Mouse (Mus musculus) liver, embryonic 12.5 days (tissue): ENCODE data around the gene Nab1. TPM values are rescaled to one million over a fixed set of nuclear protein-coding genes. Genes with fewer than 3 reads are reported as not detected.
"Not testable (repeated sequence)": the region's sequence is repeated elsewhere in the genome, so short reads cannot be mapped to it uniquely, and the experiment has no call there.

Experiments used
- ATAC-seq: fragments of 200-750 bp; cut with Nextera tagmentation; 2 replicates; pipeline ENCODE4 v1.8.0; 2017; ENCODE audit warnings: moderate number of reproducible peaks, mild to moderate bottlenecking, moderate library complexity
- H3K27ac ChIP-seq: fragments of 300-500 bp; sonication (generic); 2 replicates; pipeline ENCODE4 v1.5.1; 2016; ENCODE audit warnings: mild to moderate bottlenecking
- H3K27me3 ChIP-seq: fragments of 300-500 bp; sonication (generic); replicated peaks from 2 replicates; pipeline ENCODE4 v1.6.1; 2016; ENCODE audit warnings: mild to moderate bottlenecking, moderate library complexity
- H3K36me3 ChIP-seq: fragments of 300-500 bp; sonication (generic); 2 replicates; pipeline ENCODE4 v1.6.1; 2016; ENCODE audit warnings: mild to moderate bottlenecking, moderate library complexity
- H3K4me1 ChIP-seq: fragments of 300-500 bp; sonication (generic); 2 replicates; pipeline ENCODE4 v1.6.1; 2016
- H3K4me2 ChIP-seq: fragments of 300-500 bp; sonication (generic); 2 replicates; pipeline ENCODE4 v1.6.1; 2016; ENCODE audit warnings: mild to moderate bottlenecking, moderate library complexity
- H3K4me3 ChIP-seq: fragments of 300-500 bp; sonication (generic); 2 replicates; pipeline ENCODE4 v1.5.1; 2016; ENCODE audit warnings: mild to moderate bottlenecking, moderate library complexity
- H3K9ac ChIP-seq: fragments of 300-500 bp; sonication (generic); 2 replicates; pipeline ENCODE4 v1.6.1; 2016; ENCODE audit warnings: mild to moderate bottlenecking, moderate library complexity
- H3K9me3 ChIP-seq: fragments of 300-500 bp; sonication (generic); replicated peaks from 2 replicates; pipeline ENCODE4 v1.6.1; 2016; ENCODE audit warnings: mild to moderate bottlenecking, moderate library complexity
- WGBS: fragments of 180-500 bp; shearing (Covaris S2); methylation state at CpG from one replicate; pipeline ENCODE4 v1.1.7; 2016; ENCODE audit not compliant: insufficient replicate concordance; 5-methylcytosine and 5-hydroxymethylcytosine counted together
- polyA plus RNA-seq: library from polyadenylated mRNA; unstranded; fragments of >200 nt; fragmentation: Nextera tagmentation; extraction: Ambion mirVana; gene quantifications from 2 replicates; pipeline ENCODE4 v1.2.1, GENCODE M21; 2016

Gene Nab1
- 17.4 and 18.0 TPM in 2 replicates for polyA plus RNA-seq

GRCm38 (mm10) chr1:52500314-52500981 lies at the start of gene Nab1:
TSS of gene Nab1 (minus strand) at chr1:52500679.
- peak within 1 kb of the TSS; percentile 92 for H3K4me2 ChIP-seq
- ATAC-seq, result peak; percentile 90
- peak within 1 kb of the TSS; percentile 82 for H3K9ac ChIP-seq
- no peaks in the 10 kb centered on the region for H3K27me3 ChIP-seq
- peaks cover 36% of the 10 kb centered on the region for H3K4me1 ChIP-seq
- no peaks in the 10 kb centered on the region for H3K36me3 ChIP-seq
- under 1% methylated on average over 52 of the region's 80 CpGs for WGBS
- peak within 1 kb of the TSS; percentile 82 for H3K27ac ChIP-seq
- H3K9me3 ChIP-seq, result no peaks in the 10 kb centered on the region
- H3K4me3 ChIP-seq, result peak within 1 kb of the TSS; percentile 85

GRCm38 (mm10) chr1:52547451-52547850 lies 47.0 kb upstream of the Nab1 start:
- Histone ChIP-seq H3K36me3 (no peaks in the 10 kb centered on the region), H3K9me3 (no peaks in the 10 kb centered on the region), H3K4me3 (no peak overlapping the region), H3K4me1 (no peaks in the 10 kb centered on the region), H3K9ac (no peak overlapping the region), H3K4me2 (no peak overlapping the region), H3K27ac (no peak overlapping the region), H3K27me3 (no peaks in the 10 kb centered on the region)
- WGBS, result 60% methylated on average over 5 of the region's 5 CpGs
- no peak for ATAC-seq

- 61% methylated on average over 3 of the region's 3 CpGs for WGBS
- H3K4me1 ChIP-seq, result no peaks in the 10 kb centered on the region
- H3K4me3 ChIP-seq, result no peak overlapping the region
- no peak overlapping the region for H3K9ac ChIP-seq
- ATAC-seq, result no peak
- H3K4me2 ChIP-seq, result no peak overlapping the region
- H3K36me3 ChIP-seq, result no peaks in the 10 kb centered on the region
- no peaks in the 10 kb centered on the region for H3K9me3 ChIP-seq
- H3K27ac ChIP-seq, result no peak overlapping the region
- H3K27me3 ChIP-seq, result no peaks in the 10 kb centered on the region
Observed at GRCm38 (mm10) chr1:52546796-52547195, 46.3 kb upstream of the Nab1 start.

GRCm38 (mm10) chr1:52540124-52540523 lies 39.6 kb upstream of the Nab1 start:
- H3K9me3 ChIP-seq, H3K9ac ChIP-seq, H3K27ac ChIP-seq, ATAC-seq, H3K27me3 ChIP-seq, H3K4me3 ChIP-seq, H3K4me2 ChIP-seq, H3K4me1 ChIP-seq, H3K36me3 ChIP-seq: not testable (repeated sequence)
- WGBS, result 68% methylated on average over 3 of the region's 3 CpGs

- H3K4me3 ChIP-seq, result no peak overlapping the region
- H3K4me1 ChIP-seq, result no peaks in the 10 kb centered on the region
- no peak overlapping the region for H3K4me2 ChIP-seq
- no peak overlapping the region for H3K27ac ChIP-seq
- ATAC-seq, result no peak
- no peaks in the 10 kb centered on the region for H3K27me3 ChIP-seq
- H3K9me3 ChIP-seq, result no peaks in the 10 kb centered on the region
- no peaks in the 10 kb centered on the region for H3K36me3 ChIP-seq
- no peak overlapping the region for H3K9ac ChIP-seq
Observed at GRCm38 (mm10) chr1:52529933-52530332, 29.5 kb upstream of the Nab1 start.

GRCm38 (mm10) chr1:52527656-52528055 lies 27.2 kb upstream of the Nab1 start:
- no peaks in the 10 kb centered on the region for H3K4me1 ChIP-seq

GRCm38 (mm10) chr1:52527252-52527651 lies 26.8 kb upstream of the Nab1 start:
- 63% methylated on average over 2 of the region's 2 CpGs for WGBS
- Histone ChIP-seq H3K27ac (no peak overlapping the region), H3K4me2 (no peak overlapping the region), H3K4me3 (no peak overlapping the region), H3K36me3 (no peaks in the 10 kb centered on the region), H3K27me3 (no peaks in the 10 kb centered on the region), H3K4me1 (no peaks in the 10 kb centered on the region), H3K9me3 (no peaks in the 10 kb centered on the region), H3K9ac (no peak overlapping the region)
- no peak for ATAC-seq

More at GRCm38 (mm10) chr1:52527656-52528055, 27.2 kb upstream of the Nab1 start:
- 54% methylated on average over 2 of the region's 2 CpGs for WGBS
- ATAC-seq, result no peak
- H3K36me3 ChIP-seq, result no peaks in the 10 kb centered on the region
- H3K9ac ChIP-seq, result no peak overlapping the region
- no peak overlapping the region for H3K4me3 ChIP-seq
- H3K4me2 ChIP-seq, result no peak overlapping the region
- no peaks in the 10 kb centered on the region for H3K27me3 ChIP-seq
- H3K27ac ChIP-seq, result no peak overlapping the region
- no peaks in the 10 kb centered on the region for H3K9me3 ChIP-seq

GRCm38 (mm10) chr1:52524663-52525062 lies 24.2 kb upstream of the Nab1 start:
- H3K36me3 ChIP-seq, result no peaks in the 10 kb centered on the region
- no peak overlapping the region for H3K27ac ChIP-seq
- H3K9ac ChIP-seq, result no peak overlapping the region
- no peak overlapping the region for H3K4me3 ChIP-seq
- no peak overlapping the region for H3K4me2 ChIP-seq
- H3K27me3 ChIP-seq, result no peaks in the 10 kb centered on the region
- H3K9me3 ChIP-seq, result no peaks in the 10 kb centered on the region
- H3K4me1 ChIP-seq, result no peaks in the 10 kb centered on the region
- WGBS, result 68% methylated on average over 5 of the region's 5 CpGs
- no peak for ATAC-seq

GRCm38 (mm10) chr1:52524150-52524549 lies 23.7 kb upstream of the Nab1 start:
- Histone ChIP-seq H3K4me2 (no peak overlapping the region), H3K4me1 (no peaks in the 10 kb centered on the region), H3K27me3 (no peaks in the 10 kb centered on the region), H3K9ac (no peak overlapping the region), H3K9me3 (no peaks in the 10 kb centered on the region), H3K27ac (no peak overlapping the region), H3K36me3 (no peaks in the 10 kb centered on the region), H3K4me3 (no peak overlapping the region)
- no peak for ATAC-seq
- 59% methylated on average over 7 of the region's 7 CpGs for WGBS

- Histone ChIP-seq H3K9ac (no peak overlapping the region), H3K9me3 (no peaks in the 10 kb centered on the region), H3K27ac (no peak overlapping the region), H3K27me3 (no peaks in the 10 kb centered on the region), H3K36me3 (no peaks in the 10 kb centered on the region), H3K4me2 (no peak overlapping the region), H3K4me3 (no peak overlapping the region), H3K4me1 (no peaks in the 10 kb centered on the region)
- no peak for ATAC-seq
- WGBS, result 57% methylated on average over 8 of the region's 8 CpGs
Observed at GRCm38 (mm10) chr1:52521436-52521993, 21.0 kb upstream of the Nab1 start.

- no peaks in the 10 kb centered on the region for H3K9me3 ChIP-seq
- H3K4me1 ChIP-seq, result no peaks in the 10 kb centered on the region
- H3K9ac ChIP-seq, result no peak overlapping the region
- H3K27me3 ChIP-seq, result no peaks in the 10 kb centered on the region
- H3K27ac ChIP-seq, result no peak overlapping the region
- H3K4me2 ChIP-seq, result no peak overlapping the region
- H3K36me3 ChIP-seq, result no peaks in the 10 kb centered on the region
- H3K4me3 ChIP-seq, result no peak overlapping the region
- ATAC-seq, result no peak
- WGBS, result 73% methylated on average over 7 of the region's 7 CpGs
Observed at GRCm38 (mm10) chr1:52520131-52520530, 19.7 kb upstream of the Nab1 start.

- no peak overlapping the region for H3K4me3 ChIP-seq
- H3K4me1 ChIP-seq, result no peaks in the 10 kb centered on the region
- no peak for ATAC-seq
- no peaks in the 10 kb centered on the region for H3K27me3 ChIP-seq
- H3K9ac ChIP-seq, result no peak overlapping the region
- WGBS, result 39% methylated on average over 3 of the region's 3 CpGs
- H3K36me3 ChIP-seq, result no peaks in the 10 kb centered on the region
- no peaks in the 10 kb centered on the region for H3K9me3 ChIP-seq
- no peak overlapping the region for H3K4me2 ChIP-seq
- H3K27ac ChIP-seq, result no peak overlapping the region
Observed at GRCm38 (mm10) chr1:52515249-52515648, 14.8 kb upstream of the Nab1 start.
